ENCODE assay signal across 16 mouse cellular contexts in genomic region chr12:54400084-54400483, GRCm38 (mm10).
"Had no signal": no experiment of that assay in that cellular context is flagged by ENCODE, and none has a peak within 500 bp of the region (broad histone marks: within the 10 kb centered on the region; RNA-seq: fewer than 3 reads in every experiment).

No protein-coding gene starts in this region.

- DNase-seq: kidney, adult 9 months; kidney, postnatal 14 days; kidney, postnatal 4 days; left cerebral cortex, postnatal 4 days; liver, postnatal 0 days; lung, embryonic 14.5 days; lung, postnatal 10 days; lung, postnatal 4 days; midbrain, embryonic 14.5 days; thymus, adult 18-20 months; thymus, postnatal 36 days had no signal

- H3K36me3 ChIP-seq: limb, embryonic 12.5 days; limb, embryonic 15.5 days had no signal

- H3K9ac ChIP-seq: limb, embryonic 12.5 days; limb, embryonic 15.5 days; liver, embryonic 14.5 days; liver, postnatal 0 days; lung, embryonic 14.5 days had no signal

- H3K4me2 ChIP-seq: limb, embryonic 12.5 days; limb, embryonic 15.5 days; liver, embryonic 11.5 days; lung, embryonic 14.5 days; midbrain, embryonic 11.5 days had no signal

- H3K9me3 ChIP-seq: limb, embryonic 15.5 days had no signal

- H3K27me3 ChIP-seq: limb, embryonic 12.5 days had no signal

- H3K4me3 ChIP-seq: limb, embryonic 12.5 days; limb, embryonic 15.5 days had no signal

- H3K27ac ChIP-seq: limb, embryonic 12.5 days; limb, embryonic 15.5 days; liver, embryonic 14.5 days had no signal

- ATAC-seq: liver, postnatal 0 days had no signal
